Mouse (Mus musculus) lung, postnatal 0 days (tissue): ENCODE data around the gene Tcf15.

Experiments used
- CTCF ChIP-seq: IDR thresholded peaks from 2 replicates; pipeline ENCODE4 v1.5.1; 2016; ENCODE audit warnings: antibody characterized with exemption, mild to moderate bottlenecking
- EP300 ChIP-seq: IDR thresholded peaks from 2 replicates; pipeline ENCODE4 v1.6.1; 2016; ENCODE audit warnings: antibody characterized with exemption, mild to moderate bottlenecking, control low read depth

DNA sequence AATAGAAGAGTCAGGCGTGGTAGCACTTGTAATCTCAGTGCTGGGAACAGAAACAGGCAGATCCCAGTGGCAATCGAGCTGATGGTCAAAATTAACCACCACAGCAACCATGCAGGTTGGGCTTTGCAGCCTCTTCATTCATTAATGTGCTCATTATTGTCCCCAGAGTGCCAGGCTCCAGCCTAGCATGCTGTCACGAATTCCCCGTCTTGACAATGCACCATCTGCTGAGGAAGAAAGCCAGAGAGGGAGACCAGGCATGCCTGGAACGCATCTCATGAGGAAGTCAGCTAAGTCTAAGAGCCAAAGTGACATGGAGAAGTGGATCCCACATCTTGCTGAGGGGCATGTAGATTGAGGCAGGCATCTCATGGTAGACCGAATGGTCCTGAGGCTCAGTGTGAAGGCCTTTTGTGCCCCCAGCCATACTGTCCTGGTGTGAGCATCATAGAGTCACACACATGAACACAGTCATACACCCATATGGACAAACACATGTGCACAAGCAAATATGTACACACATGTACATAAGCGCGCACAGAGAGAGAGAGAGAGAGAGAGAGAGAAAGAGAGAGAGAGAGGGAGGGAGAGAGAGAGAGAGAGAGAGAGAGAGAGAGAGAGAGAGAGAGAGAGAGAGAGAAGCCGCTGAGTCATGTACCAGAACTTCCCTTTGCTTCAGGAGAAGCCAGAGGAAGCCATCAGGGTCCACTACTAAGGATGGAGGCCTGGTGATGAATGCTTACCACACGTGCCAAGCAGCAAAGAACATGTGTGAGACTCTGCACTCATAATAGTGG is 4.0 kb upstream of the Tcf15 start:
- TF ChIP-seq CTCF (no peak), EP300 (no peak)
